Mouse (Mus musculus): ENCODE data around the gene Usp20.

GRCm38 (mm10) chr2:30937731-30938130, 44.3 kb upstream of the Usp20 start:
- TF ChIP-seq MYOG (IDR thresholded peaks at IDR 0.05; ENCODE audit: control insufficient read depth in 1 of 3, insufficient read depth in 1 of 3, insufficient read length in 2 of 3, low read depth in 2 of 3): no peak
- no peak for TF ChIP-seq MYOD1 (IDR thresholded peaks at IDR 0.05; ENCODE audit: control insufficient read depth in 1 of 3, insufficient read length in 2 of 3, low read depth in 2 of 3)
- TF ChIP-seq REST (IDR thresholded peaks at IDR 0.05; ENCODE audit: insufficient read depth, insufficient read length): no peak
- TF ChIP-seq POLR2AphosphoS2 (IDR thresholded peaks at IDR 0.05; ENCODE audit: insufficient read length, low read depth): no peak
- TF ChIP-seq POLR2A (IDR thresholded peaks at IDR 0.05; ENCODE audit: insufficient read length, low read depth): no peak
- TF ChIP-seq TCF3 (IDR thresholded peaks at IDR 0.05; ENCODE audit: insufficient read length, low read depth): no peak
- no peak for TF ChIP-seq MAX (IDR thresholded peaks at IDR 0.05; ENCODE audit: low read depth)

Measured in myocyte (in vitro differentiated cells).